Mouse (Mus musculus) cerebellum, postnatal 10 days (tissue): Measurements from ENCODE around the gene Slc5a11.

Experiments used
- DNase-seq, 2 experiments: peaks; one replicate each; pipeline ENCODE4 v3.0.0; 2021; ENCODE audit warnings: mixed read lengths in 2 of 2

Slc5a11 gene

GRCm38 (mm10) chr7:123214365-123215075 is at the start of gene Slc5a11:
Gene Slc5a11, plus strand, starts transcription at chr7:123214780.
- DNase-seq: peak in 1 of 2 experiments; percentile 39

GRCm38 (mm10) chr7:123167436-123167835 is 47.1 kb upstream of the Slc5a11 start:
- no peak for DNase-seq

GRCm38 (mm10) chr7:123169618-123170017 is 45.0 kb upstream of the Slc5a11 start:
- DNase-seq: no peak

GRCm38 (mm10) chr7:123172101-123172500 is 42.5 kb upstream of the Slc5a11 start:
- DNase-seq: no peak

GRCm38 (mm10) chr7:123177215-123177614 is 37.4 kb upstream of the Slc5a11 start:
- no peak for DNase-seq

- no peak for DNase-seq
Observed at GRCm38 (mm10) chr7:123181787-123182701, 32.5 kb upstream of the Slc5a11 start.

GRCm38 (mm10) chr7:123184891-123185290 is 29.7 kb upstream of the Slc5a11 start:
- no peak for DNase-seq

GRCm38 (mm10) chr7:123186463-123186862 is 28.1 kb upstream of the Slc5a11 start:
- DNase-seq: peak; percentile 42 to 44

GRCm38 (mm10) chr7:123187246-123187645 is 27.3 kb upstream of the Slc5a11 start:
- no peak for DNase-seq

GRCm38 (mm10) chr7:123188462-123188861 is 26.1 kb upstream of the Slc5a11 start:
- no peak for DNase-seq

GRCm38 (mm10) chr7:123189762-123190161 is 24.8 kb upstream of the Slc5a11 start:
- DNase-seq: no peak

GRCm38 (mm10) chr7:123191731-123192130 is 22.8 kb upstream of the Slc5a11 start:
- no peak for DNase-seq

- no peak for DNase-seq
Observed at GRCm38 (mm10) chr7:123193201-123193600, 21.4 kb upstream of the Slc5a11 start.

- DNase-seq: peak; percentile 24 to 27
Observed at GRCm38 (mm10) chr7:123194696-123195095, 19.9 kb upstream of the Slc5a11 start.

GRCm38 (mm10) chr7:123196432-123196831 is 18.1 kb upstream of the Slc5a11 start:
- DNase-seq: no peak

- DNase-seq: no peak
Observed at GRCm38 (mm10) chr7:123198695-123199094, 15.9 kb upstream of the Slc5a11 start.

- no peak for DNase-seq
Observed at GRCm38 (mm10) chr7:123199151-123199550, 15.4 kb upstream of the Slc5a11 start.

- no peak for DNase-seq
Observed at GRCm38 (mm10) chr7:123199656-123200206, 14.8 kb upstream of the Slc5a11 start.

- no peak for DNase-seq
Observed at GRCm38 (mm10) chr7:123200722-123201121, 13.9 kb upstream of the Slc5a11 start.

GRCm38 (mm10) chr7:123205261-123205660 is 9.3 kb upstream of the Slc5a11 start:
- DNase-seq: peak; percentile 84 to 85

GRCm38 (mm10) chr7:123207561-123207960 is 7.0 kb upstream of the Slc5a11 start:
- no peak for DNase-seq

GRCm38 (mm10) chr7:123209864-123210263 is 4.7 kb upstream of the Slc5a11 start:
- DNase-seq: no peak

GRCm38 (mm10) chr7:123211461-123211860 is 3.1 kb upstream of the Slc5a11 start:
- no peak for DNase-seq
